Mouse (Mus musculus) thymus, postnatal 10 days (tissue): Measurements from ENCODE around the gene March2.

Experiments
- DNase-seq, 2 experiments: peaks; one replicate each; pipeline ENCODE4 v3.0.0; 2021; ENCODE audit warnings: low spot score in 2 of 2

The March2 gene

GRCm38 (mm10) chr17:33637038-33637437 is 81.4 kb downstream of the March2 start:
- no peak for DNase-seq
